Mouse (Mus musculus) NIH3T3 (cell line): ENCODE results near the gene Ntn1.

Experiments
- DNase-seq: peaks from one replicate; pipeline ENCODE4 v3.0.0-alpha.2; 2012; ENCODE audit warnings: low read depth

Ntn1 gene

GRCm38 (mm10) chr11:68400727-68401219 is at the start of gene Ntn1:
TSS of gene Ntn1 (minus strand) at chr11:68400823.
- no peak for DNase-seq

GRCm38 (mm10) chr11:68448356-68448755 is 47.7 kb upstream of the Ntn1 start:
- DNase-seq: no peak

- no peak for DNase-seq
Measured at GRCm38 (mm10) chr11:68447242-68447641, 46.6 kb upstream of the Ntn1 start.

- DNase-seq: peak; percentile 61
Measured at GRCm38 (mm10) chr11:68446547-68446946, 45.9 kb upstream of the Ntn1 start.

GRCm38 (mm10) chr11:68445901-68446300 is 45.3 kb upstream of the Ntn1 start:
- DNase-seq: peak; percentile 78

GRCm38 (mm10) chr11:68442983-68443638 is 42.5 kb upstream of the Ntn1 start:
- no peak for DNase-seq

- no peak for DNase-seq
Measured at GRCm38 (mm10) chr11:68442346-68442745, 41.7 kb upstream of the Ntn1 start.

- no peak for DNase-seq
Measured at GRCm38 (mm10) chr11:68440965-68441364, 40.3 kb upstream of the Ntn1 start.

- DNase-seq: no peak
Measured at GRCm38 (mm10) chr11:68440100-68440499, 39.5 kb upstream of the Ntn1 start.

GRCm38 (mm10) chr11:68436376-68436775 is 35.8 kb upstream of the Ntn1 start:
- no peak for DNase-seq

- no peak for DNase-seq
Measured at GRCm38 (mm10) chr11:68435601-68436000, 35.0 kb upstream of the Ntn1 start.

GRCm38 (mm10) chr11:68434697-68435096 is 34.1 kb upstream of the Ntn1 start:
- no peak for DNase-seq

GRCm38 (mm10) chr11:68433534-68433933 is 32.9 kb upstream of the Ntn1 start:
- no peak for DNase-seq

- no peak for DNase-seq
Measured at GRCm38 (mm10) chr11:68432361-68433021, 31.9 kb upstream of the Ntn1 start.

- peak; percentile 92 for DNase-seq
Measured at GRCm38 (mm10) chr11:68431699-68432360, 31.2 kb upstream of the Ntn1 start, which contains the start of gene Pik3r5. TSS of gene Pik3r5 (plus strand) at chr11:68432121.

GRCm38 (mm10) chr11:68430662-68431061 is 30.0 kb upstream of the Ntn1 start:
- DNase-seq: no peak

GRCm38 (mm10) chr11:68427083-68427570 is 26.5 kb upstream of the Ntn1 start:
- no peak for DNase-seq

- no peak for DNase-seq
Measured at GRCm38 (mm10) chr11:68425492-68426315, 25.1 kb upstream of the Ntn1 start.

GRCm38 (mm10) chr11:68417831-68418230 is 17.2 kb upstream of the Ntn1 start:
- DNase-seq: peak; percentile 51

GRCm38 (mm10) chr11:68417001-68417400 is 16.4 kb upstream of the Ntn1 start:
- DNase-seq: no peak

- DNase-seq: peak; percentile 90
Measured at GRCm38 (mm10) chr11:68408127-68408526, 7.5 kb upstream of the Ntn1 start.
